Mouse (Mus musculus): ENCODE results near the gene Dcps. TPM values are rescaled to one million over a fixed set of nuclear protein-coding genes. Genes with fewer than 3 reads are reported as not detected.

Dcps gene
- total and polyA plus RNA-seq, 2 experiments from 2014 or later: 48.5 to 55.3 TPM

GRCm38 (mm10) chr9:35164142-35164874, 11.6 kb downstream of the Dcps start:
- H3K9me3 ChIP-seq (ENCODE audit: low read length): no peaks in the 10 kb centered on the region
- 93% methylated on average over 5 of the region's 5 CpGs for WGBS
- TF ChIP-seq CTCF (IDR thresholded peaks at IDR 0.05; ENCODE audit: low read depth): no peak
- H3K9ac ChIP-seq (replicated peaks; ENCODE audit: low read length): no peak overlapping the region
- H3K4me2 ChIP-seq (ENCODE audit: low read depth, low read length): no peak overlapping the region
- H3K27me3 ChIP-seq (ENCODE audit: insufficient read depth, low read length): no peaks in the 10 kb centered on the region
- H3K27ac ChIP-seq: no peak overlapping the region
- no peaks in the 10 kb centered on the region for H3K4me1 ChIP-seq (ENCODE audit: insufficient read depth, low read length)
- no peaks in the 10 kb centered on the region for H3K36me3 ChIP-seq (ENCODE audit: insufficient read depth, low read length)
- H3K4me3 ChIP-seq (ENCODE audit: low read length): no peak overlapping the region
- no peak for ATAC-seq
- no peak for DNase-seq (ENCODE audit: low spot score)

- TF ChIP-seq CTCF (IDR thresholded peaks at IDR 0.05; ENCODE audit: low read depth): no peak
- peak; percentile 75 for ATAC-seq
- H3K9me3 ChIP-seq (ENCODE audit: low read length): no peaks in the 10 kb centered on the region
- H3K36me3 ChIP-seq (ENCODE audit: insufficient read depth, low read length): no peaks in the 10 kb centered on the region
- no peaks in the 10 kb centered on the region for H3K4me1 ChIP-seq (ENCODE audit: insufficient read depth, low read length)
- H3K9ac ChIP-seq (replicated peaks; ENCODE audit: low read length): no peak overlapping the region
- 61% methylated on average over 11 of the region's 11 CpGs for WGBS
- H3K27ac ChIP-seq: no peak overlapping the region
- no peak overlapping the region for H3K4me3 ChIP-seq (ENCODE audit: low read length)
- H3K4me2 ChIP-seq (ENCODE audit: low read depth, low read length): peak overlapping the region; percentile 14; the same call in 1 of the 2 replicates
- DNase-seq (ENCODE audit: low spot score): peak; percentile 79
- no peaks in the 10 kb centered on the region for H3K27me3 ChIP-seq (ENCODE audit: insufficient read depth, low read length)
These were observed 12.7 kb downstream of the Dcps start for GRCm38 (mm10) chr9:35163011-35163690.

GRCm38 (mm10) chr9:35161721-35162120, 14.1 kb downstream of the Dcps start:
- Histone ChIP-seq H3K4me3 (ENCODE audit: low read length) (no peak overlapping the region), H3K27ac (no peak overlapping the region), H3K9ac (replicated peaks; ENCODE audit: low read length) (no peak overlapping the region), H3K4me1 (ENCODE audit: insufficient read depth, low read length) (no peaks in the 10 kb centered on the region), H3K36me3 (ENCODE audit: insufficient read depth, low read length) (no peaks in the 10 kb centered on the region), H3K9me3 (ENCODE audit: low read length) (no peaks in the 10 kb centered on the region), H3K4me2 (ENCODE audit: low read depth, low read length) (no peak overlapping the region), H3K27me3 (ENCODE audit: insufficient read depth, low read length) (no peaks in the 10 kb centered on the region)
- ATAC-seq (no peak), DNase-seq (ENCODE audit: low spot score) (no peak)
- 86% methylated on average over 7 of the region's 7 CpGs for WGBS
- no peak for TF ChIP-seq CTCF (IDR thresholded peaks at IDR 0.05; ENCODE audit: low read depth)

- Histone ChIP-seq H3K4me2 (ENCODE audit: low read depth, low read length) (no peak overlapping the region), H3K4me3 (ENCODE audit: low read length) (no peak overlapping the region), H3K9me3 (ENCODE audit: low read length) (no peaks in the 10 kb centered on the region), H3K36me3 (ENCODE audit: insufficient read depth, low read length) (no peaks in the 10 kb centered on the region), H3K27me3 (ENCODE audit: insufficient read depth, low read length) (no peaks in the 10 kb centered on the region), H3K27ac (no peak overlapping the region), H3K9ac (replicated peaks; ENCODE audit: low read length) (no peak overlapping the region), H3K4me1 (ENCODE audit: insufficient read depth, low read length) (no peaks in the 10 kb centered on the region)
- no peak for ATAC-seq
- 88% methylated on average over 2 of the region's 2 CpGs for WGBS
- no peak for DNase-seq (ENCODE audit: low spot score)
- no peak for TF ChIP-seq CTCF (IDR thresholded peaks at IDR 0.05; ENCODE audit: low read depth)
These were observed 15.2 kb downstream of the Dcps start for GRCm38 (mm10) chr9:35160662-35161061.

GRCm38 (mm10) chr9:35158477-35158876, 17.4 kb downstream of the Dcps start:
- WGBS: 93% methylated on average over 3 of the region's 3 CpGs
- H3K9ac ChIP-seq (replicated peaks; ENCODE audit: low read length): no peak overlapping the region
- ATAC-seq: no peak
- H3K4me3 ChIP-seq (ENCODE audit: low read length): no peak overlapping the region
- DNase-seq (ENCODE audit: low spot score): no peak
- H3K9me3 ChIP-seq (ENCODE audit: low read length): no peaks in the 10 kb centered on the region
- H3K36me3 ChIP-seq (ENCODE audit: insufficient read depth, low read length): no peaks in the 10 kb centered on the region
- no peak for TF ChIP-seq CTCF (IDR thresholded peaks at IDR 0.05; ENCODE audit: low read depth)
- no peak overlapping the region for H3K4me2 ChIP-seq (ENCODE audit: low read depth, low read length)
- no peaks in the 10 kb centered on the region for H3K27me3 ChIP-seq (ENCODE audit: insufficient read depth, low read length)
- no peaks in the 10 kb centered on the region for H3K4me1 ChIP-seq (ENCODE audit: insufficient read depth, low read length)
- no peak overlapping the region for H3K27ac ChIP-seq

GRCm38 (mm10) chr9:35156862-35157261, 19.0 kb downstream of the Dcps start:
- no peak for TF ChIP-seq CTCF (IDR thresholded peaks at IDR 0.05; ENCODE audit: low read depth)
- DNase-seq (ENCODE audit: low spot score) (no peak), ATAC-seq (no peak)
- Histone ChIP-seq H3K9ac (replicated peaks; ENCODE audit: low read length) (no peak overlapping the region), H3K4me1 (ENCODE audit: insufficient read depth, low read length) (no peaks in the 10 kb centered on the region), H3K27ac (no peak overlapping the region), H3K9me3 (ENCODE audit: low read length) (no peaks in the 10 kb centered on the region), H3K4me2 (ENCODE audit: low read depth, low read length) (no peak overlapping the region), H3K4me3 (ENCODE audit: low read length) (no peak overlapping the region), H3K27me3 (ENCODE audit: insufficient read depth, low read length) (no peaks in the 10 kb centered on the region), H3K36me3 (ENCODE audit: insufficient read depth, low read length) (no peaks in the 10 kb centered on the region)
- 88% methylated on average over 4 of the region's 4 CpGs for WGBS

Measured in hindbrain, postnatal 0 days (tissue).